Mouse (Mus musculus) liver, embryonic 13.5 days (tissue): ENCODE measurements around the gene Hist1h2ba. TPM values are rescaled to one million over a fixed set of nuclear protein-coding genes. Genes with fewer than 3 reads are reported as not detected.

ENCODE experiments used
- ATAC-seq: fragments of 200-750 bp; cut with Nextera tagmentation; 2 replicates; pipeline ENCODE4 v1.8.0; 2017; ENCODE audit warnings: low read depth, mild to moderate bottlenecking, moderate number of reproducible peaks, moderate library complexity
- DNase-seq: peaks from one replicate; pipeline ENCODE4 v3.0.0; 2022
- H3K27ac ChIP-seq: fragments of 300-500 bp; sonication (generic); 2 replicates; pipeline ENCODE4 v1.5.1; 2015; ENCODE audit warnings: moderate library complexity, mild to moderate bottlenecking, inconsistent platforms
- H3K27me3 ChIP-seq: fragments of 300-500 bp; sonication (generic); 2 replicates; pipeline ENCODE4 v1.6.1; 2015; ENCODE audit warnings: mild to moderate bottlenecking, inconsistent platforms
- H3K36me3 ChIP-seq: fragments of 300-500 bp; sonication (generic); 2 replicates; pipeline ENCODE4 v1.6.1; 2015; ENCODE audit warnings: mild to moderate bottlenecking, inconsistent platforms
- H3K4me1 ChIP-seq: fragments of 300-500 bp; sonication (generic); replicated peaks from 2 replicates; pipeline ENCODE4 v1.6.1; 2015; ENCODE audit warnings: inconsistent platforms
- H3K4me2 ChIP-seq: fragments of 300-500 bp; sonication (generic); 2 replicates; pipeline ENCODE4 v1.6.1; 2015; ENCODE audit warnings: inconsistent platforms, mild to moderate bottlenecking, moderate library complexity
- H3K4me3 ChIP-seq: fragments of 300-500 bp; sonication (generic); replicated peaks from 2 replicates; pipeline ENCODE4 v1.5.1; 2015; ENCODE audit warnings: mild to moderate bottlenecking, inconsistent platforms
- H3K9ac ChIP-seq: fragments of 300-500 bp; sonication (generic); 2 replicates; pipeline ENCODE4 v1.6.1; 2015; ENCODE audit warnings: mild to moderate bottlenecking, inconsistent platforms
- H3K9me3 ChIP-seq: fragments of 300-500 bp; sonication (generic); replicated peaks from 2 replicates; pipeline ENCODE4 v1.6.1; 2016; ENCODE audit warnings: inconsistent platforms
- WGBS: fragments of 180-500 bp; shearing (Covaris S2); methylation state at CpG from one replicate; pipeline ENCODE4 v1.1.7; 2015; ENCODE audit not compliant: insufficient replicate concordance; 5-methylcytosine and 5-hydroxymethylcytosine counted together
- polyA plus RNA-seq: library from polyadenylated mRNA; unstranded; fragments of >200 nt; fragmentation: Nextera tagmentation; extraction: Ambion mirVana; gene quantifications from 2 replicates; pipeline ENCODE4 v1.2.1, GENCODE M21; 2015

The Hist1h2ba gene
- not detected in 2 replicates for polyA plus RNA-seq

DNA sequence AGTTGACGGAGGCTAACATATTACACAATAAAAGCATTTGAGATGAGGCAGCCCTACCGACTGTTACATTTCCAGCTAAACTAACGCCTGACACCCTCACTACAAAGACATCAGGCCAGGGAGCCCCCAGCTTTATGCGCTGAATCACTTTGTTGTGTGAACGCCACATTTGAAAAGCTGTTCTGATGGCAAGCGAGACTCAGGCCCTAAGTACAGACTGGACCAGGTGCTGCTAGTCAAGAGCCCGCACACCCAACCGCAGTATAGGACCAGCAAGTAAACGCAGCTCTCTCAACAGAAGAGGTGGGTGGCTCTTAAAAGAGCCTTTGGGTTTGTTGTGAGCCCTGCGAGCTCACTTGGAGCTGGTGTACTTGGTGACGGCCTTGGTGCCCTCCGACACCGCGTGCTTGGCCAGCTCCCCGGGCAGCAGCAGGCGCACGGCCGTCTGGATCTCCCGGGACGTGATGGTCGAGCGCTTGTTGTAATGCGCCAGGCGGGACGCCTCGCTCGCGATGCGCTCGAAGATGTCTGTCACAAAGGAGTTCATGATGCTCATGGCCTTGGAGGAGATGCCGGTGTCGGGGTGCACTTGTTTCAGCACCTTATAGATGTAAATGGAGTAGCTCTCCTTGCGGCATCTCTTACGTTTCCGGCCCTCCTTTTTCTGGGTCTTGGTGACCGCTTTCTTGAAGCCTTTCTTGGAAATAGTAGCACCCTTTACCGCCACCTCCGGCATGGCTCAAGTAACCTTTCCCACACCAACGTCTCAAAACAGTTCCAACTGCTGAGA, at the start of gene Hist1h2ba:
Gene Hist1h2ba, minus strand, starts transcription at position 736 of the 790 bp plus-strand sequence.
- Histone ChIP-seq H3K36me3 (no peaks in the 10 kb centered on the region), H3K4me2 (no peak within 1 kb of the TSS), H3K9me3 (no peaks in the 10 kb centered on the region), H3K4me3 (no peak within 1 kb of the TSS), H3K27ac (no peak within 1 kb of the TSS), H3K4me1 (no peaks in the 10 kb centered on the region), H3K27me3 (no peaks in the 10 kb centered on the region), H3K9ac (no peak within 1 kb of the TSS)
- DNase-seq (no peak), ATAC-seq (no peak)
- 82% methylated on average over 39 of the region's 39 CpGs for WGBS

- no peaks in the 10 kb centered on the region for H3K36me3 ChIP-seq
- WGBS: 47% methylated on average over 5 of the region's 5 CpGs
- DNase-seq (no peak), ATAC-seq (no peak)
- H3K4me1 ChIP-seq: no peaks in the 10 kb centered on the region
- H3K4me3 ChIP-seq: no peak overlapping the region
- H3K27ac ChIP-seq: no peak overlapping the region
- H3K9me3 ChIP-seq: no peaks in the 10 kb centered on the region
- no peak overlapping the region for H3K4me2 ChIP-seq
- H3K27me3 ChIP-seq: no peaks in the 10 kb centered on the region
- no peak overlapping the region for H3K9ac ChIP-seq
These were observed 38.3 kb upstream of the Hist1h2ba start for GRCm38 (mm10) chr13:23972271-23972670.

GRCm38 (mm10) chr13:23971870-23972269, 37.9 kb upstream of the Hist1h2ba start:
- no peak overlapping the region for H3K27ac ChIP-seq
- H3K9me3 ChIP-seq: no peaks in the 10 kb centered on the region
- H3K36me3 ChIP-seq: no peaks in the 10 kb centered on the region
- WGBS: 56% methylated on average over 2 of the region's 2 CpGs
- no peaks in the 10 kb centered on the region for H3K4me1 ChIP-seq
- H3K4me2 ChIP-seq: no peak overlapping the region
- no peak overlapping the region for H3K4me3 ChIP-seq
- H3K9ac ChIP-seq: no peak overlapping the region
- ATAC-seq (no peak), DNase-seq (no peak)
- H3K27me3 ChIP-seq: no peaks in the 10 kb centered on the region

DNA sequence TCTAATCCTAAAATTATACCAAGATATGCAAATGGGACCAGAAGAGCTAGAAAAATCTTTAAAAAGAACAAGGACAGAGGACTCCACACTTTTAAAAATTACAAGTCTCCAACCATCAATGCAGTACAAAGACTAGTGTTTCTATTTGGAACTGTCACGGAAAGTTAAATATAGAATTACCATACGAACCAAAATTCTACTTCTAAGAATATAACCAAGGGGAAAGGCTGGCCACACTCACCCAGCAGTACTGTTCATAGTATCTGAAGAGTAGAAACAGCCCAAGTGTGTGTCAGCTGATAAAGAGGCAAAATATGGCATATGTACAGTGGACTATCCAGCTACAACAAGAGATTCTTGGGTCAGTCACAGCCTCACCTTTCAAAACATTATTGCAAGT, 31.0 kb upstream of the Hist1h2ba start:
- Histone ChIP-seq H3K27ac (no peak overlapping the region), H3K36me3 (no peaks in the 10 kb centered on the region), H3K27me3 (no peaks in the 10 kb centered on the region), H3K9me3 (no peaks in the 10 kb centered on the region), H3K4me3 (no peak overlapping the region), H3K4me1 (no peaks in the 10 kb centered on the region), H3K9ac (no peak overlapping the region), H3K4me2 (no peak overlapping the region)
- DNase-seq: no peak
- WGBS: 45% methylated on average over 2 of the region's 2 CpGs
- no peak for ATAC-seq

- H3K4me2 ChIP-seq: no peak overlapping the region
These were observed 25.8 kb upstream of the Hist1h2ba start for GRCm38 (mm10) chr13:23959776-23960175.

DNA sequence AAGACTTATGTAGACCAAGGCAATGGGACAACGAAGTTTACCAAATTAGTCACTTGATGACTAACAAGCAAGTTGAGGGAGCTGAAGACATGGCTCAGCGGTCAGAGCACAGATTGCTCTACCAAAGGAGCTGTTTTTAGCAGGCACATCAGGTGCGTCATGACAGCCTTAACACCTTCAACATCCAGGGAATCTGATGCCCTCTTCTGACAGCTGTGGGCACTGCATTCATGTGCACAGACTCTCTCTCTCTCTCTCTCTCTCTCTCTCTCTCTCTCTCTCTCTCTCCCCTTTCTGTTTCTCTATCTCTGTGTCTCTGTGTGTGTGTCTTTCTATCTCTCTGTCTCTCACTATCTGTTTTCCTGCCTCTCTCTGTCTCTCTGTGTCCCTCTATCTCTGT, 17.0 kb upstream of the Hist1h2ba start:
- WGBS: 40% methylated on average over 3 of the region's 3 CpGs
- DNase-seq: no peak

More at GRCm38 (mm10) chr13:23959776-23960175, 25.8 kb upstream of the Hist1h2ba start:
- H3K9ac ChIP-seq: no peak overlapping the region
- DNase-seq (no peak), ATAC-seq (no peak)
- no peak overlapping the region for H3K27ac ChIP-seq
- H3K36me3 ChIP-seq: no peaks in the 10 kb centered on the region
- H3K27me3 ChIP-seq: no peaks in the 10 kb centered on the region
- H3K4me3 ChIP-seq: no peak overlapping the region
- 28% methylated on average over 2 of the region's 2 CpGs for WGBS
- no peaks in the 10 kb centered on the region for H3K4me1 ChIP-seq
- H3K9me3 ChIP-seq: no peaks in the 10 kb centered on the region

GRCm38 (mm10) chr13:23949484-23950246, 15.7 kb upstream of the Hist1h2ba start:
- no peak overlapping the region for H3K4me2 ChIP-seq
- no peak overlapping the region for H3K4me3 ChIP-seq
- H3K36me3 ChIP-seq: no peaks in the 10 kb centered on the region
- no peaks in the 10 kb centered on the region for H3K9me3 ChIP-seq
- H3K4me1 ChIP-seq: no peaks in the 10 kb centered on the region
- no peak for ATAC-seq
- H3K27me3 ChIP-seq: no peaks in the 10 kb centered on the region
- WGBS: 62% methylated on average over 14 of the region's 14 CpGs
- H3K27ac ChIP-seq: no peak overlapping the region
- no peak for DNase-seq
- no peak overlapping the region for H3K9ac ChIP-seq

More for the DNA sequence above, 17.0 kb upstream of the Hist1h2ba start:
- Histone ChIP-seq H3K27me3 (no peaks in the 10 kb centered on the region), H3K4me2 (no peak overlapping the region), H3K36me3 (no peaks in the 10 kb centered on the region), H3K4me1 (no peaks in the 10 kb centered on the region), H3K4me3 (no peak overlapping the region), H3K27ac (no peak overlapping the region), H3K9me3 (no peaks in the 10 kb centered on the region), H3K9ac (no peak overlapping the region)
- ATAC-seq: no peak

- no peak overlapping the region for H3K9ac ChIP-seq
- no peak overlapping the region for H3K4me2 ChIP-seq
- H3K27ac ChIP-seq: no peak overlapping the region
- WGBS: 33% methylated on average over 2 of the region's 2 CpGs
- no peaks in the 10 kb centered on the region for H3K9me3 ChIP-seq
- no peak overlapping the region for H3K4me3 ChIP-seq
- no peaks in the 10 kb centered on the region for H3K27me3 ChIP-seq
- no peaks in the 10 kb centered on the region for H3K36me3 ChIP-seq
- no peaks in the 10 kb centered on the region for H3K4me1 ChIP-seq
- DNase-seq (no peak), ATAC-seq (no peak)
These were observed 12.3 kb upstream of the Hist1h2ba start for GRCm38 (mm10) chr13:23946254-23946653.

GRCm38 (mm10) chr13:23942861-23943260, 8.9 kb upstream of the Hist1h2ba start:
- no peak for DNase-seq
- 41% methylated on average over 2 of the region's 2 CpGs for WGBS
- H3K4me1 ChIP-seq: no peaks in the 10 kb centered on the region

GRCm38 (mm10) chr13:23940291-23940690, 6.3 kb upstream of the Hist1h2ba start:
- no peaks in the 10 kb centered on the region for H3K4me1 ChIP-seq
- no peak overlapping the region for H3K9ac ChIP-seq
- H3K27me3 ChIP-seq: no peaks in the 10 kb centered on the region
- H3K4me3 ChIP-seq: no peak overlapping the region
- no peak overlapping the region for H3K4me2 ChIP-seq
- 58% methylated on average over 6 of the region's 6 CpGs for WGBS
- no peak for DNase-seq
- H3K36me3 ChIP-seq: no peaks in the 10 kb centered on the region
- H3K9me3 ChIP-seq: no peaks in the 10 kb centered on the region
- ATAC-seq: no peak
- no peak overlapping the region for H3K27ac ChIP-seq

More at GRCm38 (mm10) chr13:23942861-23943260, 8.9 kb upstream of the Hist1h2ba start:
- Histone ChIP-seq H3K27me3 (no peaks in the 10 kb centered on the region), H3K9me3 (no peaks in the 10 kb centered on the region), H3K27ac (no peak overlapping the region), H3K4me2 (no peak overlapping the region), H3K36me3 (no peaks in the 10 kb centered on the region), H3K9ac (no peak overlapping the region), H3K4me3 (no peak overlapping the region)
- no peak for ATAC-seq

DNA sequence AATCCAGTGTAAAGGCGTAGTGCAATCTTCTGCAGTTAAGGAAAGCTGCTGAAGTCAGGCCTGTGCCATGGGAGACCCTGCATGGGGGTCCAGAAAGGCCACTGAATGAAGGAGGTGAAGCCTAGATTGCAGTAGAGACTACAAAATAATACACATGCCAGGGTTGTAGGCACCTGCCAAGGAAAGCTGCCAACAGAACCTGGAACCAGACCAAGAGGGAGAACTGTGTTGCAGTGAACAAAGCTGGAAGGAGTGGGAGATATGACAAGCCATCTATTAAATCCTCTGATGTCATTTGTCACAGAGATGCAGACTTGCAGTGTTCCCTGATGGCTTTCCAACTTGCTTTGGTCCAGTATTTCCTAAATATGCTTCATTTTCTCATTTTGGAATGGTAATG, 4.7 kb upstream of the Hist1h2ba start:
- DNase-seq (no peak), ATAC-seq (no peak)
- no peak overlapping the region for H3K4me2 ChIP-seq
- H3K27ac ChIP-seq: no peak overlapping the region
- no peaks in the 10 kb centered on the region for H3K36me3 ChIP-seq
- H3K27me3 ChIP-seq: no peaks in the 10 kb centered on the region
- H3K4me1 ChIP-seq: no peaks in the 10 kb centered on the region
- no peak overlapping the region for H3K9ac ChIP-seq
- 65% methylated on average over 1 of the region's 1 CpGs for WGBS
- H3K4me3 ChIP-seq: no peak overlapping the region
- no peaks in the 10 kb centered on the region for H3K9me3 ChIP-seq
